Mouse (Mus musculus): ENCODE results near the gene Spout1.
"Not testable (repeated sequence)": the region's sequence is repeated elsewhere in the genome, so short reads cannot be mapped to it uniquely, and the experiment has no call there.

Spout1 gene

GRCm38 (mm10) chr2:30178711-30179110 lies 452 bp upstream of the Spout1 start:
- not testable (repeated sequence) for DNase-seq (ENCODE audit: low read depth, low spot score)

GRCm38 (mm10) chr2:30176561-30176960 lies 1.7 kb downstream of the Spout1 start:
- DNase-seq (ENCODE audit: low read depth, low spot score), result no peak

GRCm38 (mm10) chr2:30175897-30176296 lies 2.4 kb downstream of the Spout1 start:
- DNase-seq (ENCODE audit: low read depth, low spot score), result no peak

GRCm38 (mm10) chr2:30173541-30174240 lies 4.6 kb downstream of the Spout1 start:
- no peak for DNase-seq (ENCODE audit: low read depth, low spot score)

GRCm38 (mm10) chr2:30171997-30172382 lies 6.3 kb downstream of the Spout1 start:
- DNase-seq (ENCODE audit: low read depth, low spot score), result peak; percentile 20

- peak; percentile 86 for DNase-seq (ENCODE audit: low read depth, low spot score)
Observed at GRCm38 (mm10) chr2:30171371-30171996, 6.8 kb downstream of the Spout1 start, which contains the start of gene Endog. Endog (plus strand) TSS chr2:30171493.

- peak; percentile 30 for DNase-seq (ENCODE audit: low read depth, low spot score)
Observed at GRCm38 (mm10) chr2:30166677-30167076, 11.6 kb downstream of the Spout1 start.

GRCm38 (mm10) chr2:30164340-30164932 lies 13.8 kb downstream of the Spout1 start:
- no peak for DNase-seq (ENCODE audit: low read depth, low spot score)

- peak; percentile 62 for DNase-seq (ENCODE audit: low read depth, low spot score)
Observed at GRCm38 (mm10) chr2:30161809-30162208, 16.4 kb downstream of the Spout1 start.

GRCm38 (mm10) chr2:30159871-30160270 lies 18.4 kb downstream of the Spout1 start:
- DNase-seq (ENCODE audit: low read depth, low spot score), result not testable (repeated sequence)

- DNase-seq (ENCODE audit: low read depth, low spot score), result no peak
Observed at GRCm38 (mm10) chr2:30152616-30153015, 25.6 kb downstream of the Spout1 start.

GRCm38 (mm10) chr2:30151840-30152239 lies 26.4 kb downstream of the Spout1 start:
- no peak for DNase-seq (ENCODE audit: low read depth, low spot score)

GRCm38 (mm10) chr2:30147466-30147865 lies 30.8 kb downstream of the Spout1 start:
- DNase-seq (ENCODE audit: low read depth, low spot score), result no peak

- DNase-seq (ENCODE audit: low read depth, low spot score), result no peak
Observed at GRCm38 (mm10) chr2:30144436-30144835, 33.8 kb downstream of the Spout1 start.

GRCm38 (mm10) chr2:30140021-30140420 lies 38.2 kb downstream of the Spout1 start:
- not testable (repeated sequence) for DNase-seq (ENCODE audit: low read depth, low spot score)

- DNase-seq (ENCODE audit: low read depth, low spot score), result no peak
Observed at GRCm38 (mm10) chr2:30136458-30136857, 41.8 kb downstream of the Spout1 start.

GRCm38 (mm10) chr2:30134928-30135620 lies 43.2 kb downstream of the Spout1 start:
- DNase-seq (ENCODE audit: low read depth, low spot score), result no peak

- no peak for DNase-seq (ENCODE audit: low read depth, low spot score)
Observed at GRCm38 (mm10) chr2:30134378-30134711, 43.9 kb downstream of the Spout1 start.

GRCm38 (mm10) chr2:30133613-30134377 lies 44.5 kb downstream of the Spout1 start, which contains the start of gene Tbc1d13:
Tbc1d13 (plus strand) TSS chr2:30133746.
- peak; percentile 95 for DNase-seq (ENCODE audit: low read depth, low spot score)

GRCm38 (mm10) chr2:30132801-30133612 lies 45.3 kb downstream of the Spout1 start:
- DNase-seq (ENCODE audit: low read depth, low spot score), result no peak

- not testable (repeated sequence) for DNase-seq (ENCODE audit: low read depth, low spot score)
Observed at GRCm38 (mm10) chr2:30131240-30131639, 47.0 kb downstream of the Spout1 start.

Data from mesoderm, embryonic 11.5 days (tissue).